Mouse (Mus musculus) CH12.LX (cell line): Measurements from ENCODE around the gene Cnn3. TPM values are rescaled to one million over a fixed set of nuclear protein-coding genes. Genes with fewer than 3 reads are reported as not detected.

Experiments used
- DNase-seq: peaks from one replicate; pipeline ENCODE4 v3.0.0-alpha.2; 2013; ENCODE audit errors: extremely low read depth
- H3K27ac ChIP-seq: 2 replicates; pipeline ENCODE4 v1.5.1; 2012; ENCODE audit warnings: low read depth, mild to moderate bottlenecking, control low read depth, moderate library complexity; ENCODE audit not compliant: insufficient read depth
- H3K27me3 ChIP-seq: replicated peaks from 2 replicates; pipeline ENCODE3; 2012; ENCODE audit warnings: inconsistent platforms
- H3K36me3 ChIP-seq, 2 experiments: replicated peaks in 1 of 2; 2 replicates each; pipeline versions ENCODE3 to v1.6.1; 2012; ENCODE audit warnings: inconsistent platforms in 1 of 2, low read length in 1 of 2, mild to moderate bottlenecking in 1 of 2, mixed read lengths in 1 of 2, moderate library complexity in 1 of 2; ENCODE audit not compliant: control insufficient read depth in 1 of 2, insufficient read depth in 1 of 2
- H3K4me1 ChIP-seq, 2 experiments: 2 replicates each; pipeline ENCODE4 v1.6.1; 2012; ENCODE audit warnings: inconsistent platforms in 1 of 2, moderate library complexity in 1 of 2; ENCODE audit not compliant: insufficient read depth in 2 of 2, control insufficient read depth in 1 of 2
- H3K4me2 ChIP-seq: 2 replicates; pipeline ENCODE4 v1.6.1; 2012; ENCODE audit warnings: low read depth, mild to moderate bottlenecking, control low read depth; ENCODE audit not compliant: poor library complexity, insufficient read depth, severe bottlenecking
- H3K4me3 ChIP-seq, 3 experiments: fragments of 150-350 bp in 1 of 3; sonication (generic) in 1 of 3; replicated peaks in 1 of 3; 2 replicates each; pipeline versions ENCODE3 to v1.5.1; 2011 to 2012; ENCODE audit warnings: low read depth in 2 of 3, low read length in 2 of 3, mild to moderate bottlenecking in 2 of 3, moderate library complexity in 2 of 3, control low read depth in 1 of 3, improper control_type of control experiment in 1 of 3, inconsistent platforms in 1 of 3, mixed read lengths in 1 of 3; ENCODE audit not compliant: poor library complexity in 1 of 3
- H3K79me2 ChIP-seq: replicated peaks from 2 replicates; pipeline ENCODE4 v1.6.1; 2012; ENCODE audit warnings: mild to moderate bottlenecking, moderate library complexity; ENCODE audit not compliant: control insufficient read depth, poor library complexity, insufficient read depth, severe bottlenecking; ENCODE audit errors: extremely low read depth
- H3K9ac ChIP-seq: 2 replicates; pipeline ENCODE4 v1.6.1; 2012; ENCODE audit warnings: low read depth, mild to moderate bottlenecking, control low read depth, moderate library complexity; ENCODE audit not compliant: insufficient read depth
- H3K9me3 ChIP-seq: replicated peaks from 2 replicates; pipeline ENCODE3; 2012; ENCODE audit warnings: low read length, inconsistent platforms, mixed read lengths
- CHD1 ChIP-seq: IDR thresholded peaks from 2 replicates; pipeline ENCODE4 v1.6.1; 2012; ENCODE audit warnings: low read depth, low read length, improper control_type of control experiment, inconsistent platforms
- CHD2 ChIP-seq: IDR thresholded peaks from 2 replicates; pipeline ENCODE4 v1.6.1; 2011; ENCODE audit warnings: low read length, improper control_type of control experiment
- E2F4 ChIP-seq: IDR thresholded peaks from 2 replicates; pipeline ENCODE4 v1.6.1; 2011; ENCODE audit warnings: low read depth, low read length, improper control_type of control experiment; ENCODE audit not compliant: insufficient replicate concordance
- EP300 ChIP-seq: IDR thresholded peaks from 2 replicates; pipeline ENCODE4 v1.6.1; 2011; ENCODE audit warnings: low read length, improper control_type of control experiment
- ETS1 ChIP-seq: conservative IDR thresholded peaks from 2 replicates; pipeline ENCODE4 v1.6.1; 2012; ENCODE audit warnings: low read depth, mild to moderate bottlenecking, inconsistent platforms, low read length, improper control_type of control experiment, moderate library complexity
- HCFC1 ChIP-seq: IDR thresholded peaks from 2 replicates; pipeline ENCODE4 v1.6.1; 2012; ENCODE audit warnings: low read depth, mild to moderate bottlenecking, inconsistent platforms, low read length, improper control_type of control experiment
- IRF4 ChIP-seq: IDR thresholded peaks from 2 replicates; pipeline ENCODE4 v1.6.1; 2014; ENCODE audit warnings: low read depth, mild to moderate bottlenecking, inconsistent platforms, low read length, improper control_type of control experiment
- JUND ChIP-seq: conservative IDR thresholded peaks from 2 replicates; pipeline ENCODE4 v1.6.1; 2011; ENCODE audit warnings: low read depth, low read length, improper control_type of control experiment
- KAT2A ChIP-seq: IDR thresholded peaks from 2 replicates; pipeline ENCODE4 v1.6.1; 2012; ENCODE audit warnings: low read length, improper control_type of control experiment, inconsistent platforms; ENCODE audit not compliant: insufficient replicate concordance
- MAFK ChIP-seq: IDR thresholded peaks from 2 replicates; pipeline ENCODE4 v1.6.1; 2011; ENCODE audit warnings: low read length, improper control_type of control experiment; ENCODE audit not compliant: insufficient replicate concordance
- MAX ChIP-seq: IDR thresholded peaks from 2 replicates; pipeline ENCODE4 v1.6.1; 2011; ENCODE audit warnings: low read length, improper control_type of control experiment
- MEF2A ChIP-seq: IDR thresholded peaks from 2 replicates; pipeline ENCODE4 v1.6.1; 2014; ENCODE audit warnings: low read depth, mild to moderate bottlenecking, inconsistent platforms, low read length, improper control_type of control experiment, borderline replicate concordance
- NELFE ChIP-seq: IDR thresholded peaks from 2 replicates; pipeline ENCODE4 v1.6.1; 2011; ENCODE audit warnings: low read depth, low read length, improper control_type of control experiment
- PAX5 ChIP-seq: IDR thresholded peaks from 2 replicates; pipeline ENCODE4 v1.6.1; 2012; ENCODE audit warnings: low read length, inconsistent platforms, mixed read lengths
- POLR2A ChIP-seq: IDR thresholded peaks from 2 replicates; pipeline ENCODE4 v1.6.1; 2011; ENCODE audit warnings: low read depth, mild to moderate bottlenecking, improper control_type of control experiment, low read length
- RCOR1 ChIP-seq: conservative IDR thresholded peaks from 2 replicates; pipeline ENCODE4 v1.6.1; 2012; ENCODE audit warnings: low read depth, mild to moderate bottlenecking, inconsistent platforms, low read length, improper control_type of control experiment
- SIN3A ChIP-seq: IDR thresholded peaks from 2 replicates; pipeline ENCODE4 v1.6.1; 2012; ENCODE audit warnings: low read length, improper control_type of control experiment, inconsistent platforms
- TBP ChIP-seq: conservative IDR thresholded peaks from 2 replicates; pipeline ENCODE4 v1.6.1; 2011; ENCODE audit warnings: low read depth, low read length, improper control_type of control experiment
- TCF12 ChIP-seq: IDR thresholded peaks from 2 replicates; pipeline ENCODE4 v1.6.1; 2014; ENCODE audit warnings: low read depth, mild to moderate bottlenecking, inconsistent platforms, low read length, improper control_type of control experiment
- UBTF ChIP-seq: IDR thresholded peaks from 2 replicates; pipeline ENCODE4 v1.6.1; 2012; ENCODE audit warnings: low read depth, mild to moderate bottlenecking, inconsistent platforms, low read length, improper control_type of control experiment, moderate library complexity
- USF1 ChIP-seq: IDR thresholded peaks from 2 replicates; pipeline ENCODE4 v1.6.1; 2014; ENCODE audit warnings: low read depth, mild to moderate bottlenecking, inconsistent platforms, low read length, improper control_type of control experiment
- USF2 ChIP-seq: conservative IDR thresholded peaks from 2 replicates; pipeline ENCODE4 v1.6.1; 2011; ENCODE audit warnings: low read depth, low read length, improper control_type of control experiment
- dilution Hi-C: fragments of 300-500 bp; cut with MboI; formaldehyde crosslinking; loops from 2 replicates; pipeline ENCODE4 v1.14.3; 2020; ENCODE audit warnings: low sequenced_read_pairs; ENCODE audit not compliant: extremely low pct_unique_long_range_greater_than_20kb, extremely low pct_ligation_motif_present
- in situ Hi-C: fragments of 300-500 bp; cut with MboI; formaldehyde crosslinking; loops from 3 replicates; pipeline ENCODE4 v1.14.3; 2019; ENCODE audit warnings: low sequenced_read_pairs, low pct_ligation_motif_present, low pct_unique_long_range_greater_than_20kb, mixed read lengths
- polyA plus RNA-seq: library from polyadenylated mRNA; unstranded; fragments of >175 nt; gene quantifications from 2 replicates; pipeline ENCODE4 v1.2.1, GENCODE M21; 2012; ENCODE audit warnings: low read depth; ENCODE audit not compliant: insufficient read length
- total RNA-seq, 2 experiments: library from RNA; depleted of rRNA; stranded (reverse); fragments of 300-350 nt in 1 of 2; fragments of >200 nt in 1 of 2; gene quantifications; 2 replicates each; pipeline ENCODE4 v1.2.3; 2012 to 2014

The Cnn3 gene
- total and polyA plus RNA-seq, 3 experiments: 12.5 to 58.5 (median 46.4) TPM

DNA sequence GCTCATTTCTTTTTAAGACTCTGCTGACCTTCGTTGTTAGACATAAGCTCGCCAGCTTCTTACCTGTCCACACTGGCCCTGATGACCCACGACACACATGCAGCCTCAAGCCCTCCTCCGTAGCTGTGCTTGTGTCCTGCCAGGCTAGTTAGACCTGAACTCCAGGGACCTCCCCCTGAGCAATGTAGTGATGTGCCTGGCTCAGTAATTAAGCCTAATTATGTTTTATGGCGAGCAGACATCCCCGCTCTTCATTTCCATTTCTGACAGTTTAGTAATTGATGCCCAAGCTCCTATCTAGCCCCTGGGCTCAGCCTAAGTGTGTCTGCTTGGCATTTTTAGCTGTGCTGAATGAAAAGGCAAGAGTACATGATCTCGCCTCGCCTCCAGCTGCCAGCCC lies 22.3 kb downstream of the Cnn3 start:
- Histone ChIP-seq H3K4me2 (no peak overlapping the region), H3K79me2 (no peaks in the 10 kb centered on the region), H3K9me3 (no peaks in the 10 kb centered on the region), H3K4me3 (no peak overlapping the region), H3K4me1 (peaks cover 0 to 3% of the 10 kb centered on the region in 2 experiments; a peak in 1 of 4 replicates), H3K36me3 (peaks cover 0 to 44% of the 10 kb centered on the region in 2 experiments), H3K27ac (no peak overlapping the region), H3K27me3 (no peaks in the 10 kb centered on the region), H3K9ac (no peak overlapping the region)
- DNase-seq: no peak
- dilution Hi-C loops: no loop called here
- TF ChIP-seq USF1 (no peak), TCF12 (no peak), USF2 (no peak), JUND (no peak), CHD2 (no peak), HCFC1 (no peak), RCOR1 (no peak), SIN3A (no peak), MEF2A (no peak), POLR2A (no peak), MAFK (no peak), UBTF (no peak), IRF4 (no peak), PAX5 (no peak), KAT2A (no peak), E2F4 (no peak), ETS1 (no peak), NELFE (no peak), CHD1 (no peak), EP300 (no peak)
- in situ Hi-C loops: no loop called here

GRCm38 (mm10) chr3:121449527-121449926 lies 23.2 kb downstream of the Cnn3 start:
- in situ Hi-C loops: no loop called here
- H3K9me3 ChIP-seq: no peaks in the 10 kb centered on the region
- H3K4me2 ChIP-seq: no peak overlapping the region
- dilution Hi-C loops: no loop called here
- H3K27ac ChIP-seq: no peak overlapping the region
- peaks cover 0 to 44% of the 10 kb centered on the region in 2 experiments for H3K36me3 ChIP-seq
- H3K4me3 ChIP-seq: no peak overlapping the region
- TF ChIP-seq TBP (no peak), MAX (no peak), SIN3A (no peak), USF1 (no peak), POLR2A (no peak), HCFC1 (no peak), CHD2 (no peak)
- DNase-seq: no peak
- no peaks in the 10 kb centered on the region for H3K4me1 ChIP-seq
- no peak overlapping the region for H3K9ac ChIP-seq
- H3K79me2 ChIP-seq: no peaks in the 10 kb centered on the region
- H3K27me3 ChIP-seq: no peaks in the 10 kb centered on the region
